Mouse (Mus musculus): ENCODE results near the gene Glod4.

Glod4 gene

DNA sequence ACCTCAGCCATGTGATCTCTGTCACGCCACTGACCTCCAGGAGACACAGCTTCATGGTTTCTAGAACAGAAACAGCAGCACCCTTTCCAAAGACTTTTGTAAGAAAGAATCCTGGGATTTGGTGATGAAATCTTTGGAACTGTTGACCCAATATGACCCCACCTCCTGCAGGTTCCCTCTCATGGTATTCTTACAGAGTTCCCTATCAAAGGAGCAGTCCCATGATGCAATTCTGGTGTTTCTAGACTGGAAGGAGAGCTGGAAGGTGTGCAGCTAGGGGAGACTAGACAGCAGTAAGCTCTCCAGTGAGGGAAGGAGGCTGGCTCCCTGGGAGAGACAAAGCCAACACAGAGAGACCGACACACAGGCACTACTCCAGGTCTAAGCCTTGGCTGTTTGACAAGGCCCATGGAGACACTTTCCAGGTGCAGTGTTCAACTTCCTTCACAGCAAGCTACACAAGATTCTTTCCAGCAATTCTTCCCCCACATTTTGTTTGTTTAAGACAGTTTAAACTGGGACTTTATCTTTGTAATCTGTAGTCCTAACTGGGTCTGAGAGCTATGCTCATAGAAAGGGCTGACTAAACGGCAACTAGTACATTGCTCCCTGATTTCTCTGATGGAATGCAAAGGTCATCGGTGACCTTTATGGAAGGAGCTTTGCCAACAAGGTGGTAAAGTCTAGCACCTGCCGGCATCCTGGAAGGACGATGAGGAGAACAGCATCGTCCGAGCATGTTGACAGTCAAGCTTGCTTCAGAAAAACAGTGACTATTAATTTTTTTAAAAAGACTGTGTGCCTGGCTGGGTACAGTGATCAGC is 97.1 kb downstream of the Glod4 start:
- DNase-seq (ENCODE audit: low spot score in 2 of 2) = no peak

DNA sequence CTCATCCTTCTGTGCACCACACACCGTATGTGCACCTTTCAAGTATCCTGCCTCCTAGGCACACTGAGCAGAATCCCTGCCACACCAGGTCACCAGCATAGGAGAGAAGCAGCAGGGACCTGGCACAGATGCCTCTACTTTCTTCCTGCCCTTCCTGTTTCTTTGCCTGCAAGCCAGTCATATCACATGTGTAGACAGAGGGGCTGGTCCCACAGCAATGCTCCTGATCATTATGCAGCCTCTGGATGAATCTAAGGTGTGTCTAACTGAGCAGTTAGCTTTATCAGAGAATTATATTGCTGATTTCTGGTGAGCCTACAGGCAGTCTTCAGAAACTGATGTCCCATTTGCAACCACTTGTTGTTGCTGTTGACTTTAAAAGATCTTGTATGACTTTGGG is 98.4 kb downstream of the Glod4 start:
- no peak for DNase-seq (ENCODE audit: low spot score in 2 of 2)

DNA sequence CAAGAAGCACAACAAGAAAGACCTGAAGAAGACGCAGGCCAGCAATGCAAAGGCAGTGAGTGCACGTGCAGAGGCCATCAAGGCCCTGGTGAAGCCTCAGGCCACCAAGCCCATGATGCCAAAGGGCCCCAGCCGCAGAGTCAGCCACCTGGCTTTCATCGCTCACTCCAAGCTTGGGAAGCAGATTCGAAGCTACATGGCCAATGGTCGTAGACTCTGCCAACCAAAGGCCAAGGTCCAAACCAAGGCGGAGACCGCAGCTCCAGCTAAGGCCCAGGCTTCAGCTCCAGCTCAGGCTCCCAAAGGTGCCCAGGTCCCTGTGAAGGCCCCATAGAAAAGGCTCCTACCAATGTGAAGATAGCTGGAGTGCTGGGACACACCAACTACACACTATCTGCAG is 99.1 kb downstream of the Glod4 start:
- no peak for DNase-seq (ENCODE audit: low spot score in 2 of 2)

DNA sequence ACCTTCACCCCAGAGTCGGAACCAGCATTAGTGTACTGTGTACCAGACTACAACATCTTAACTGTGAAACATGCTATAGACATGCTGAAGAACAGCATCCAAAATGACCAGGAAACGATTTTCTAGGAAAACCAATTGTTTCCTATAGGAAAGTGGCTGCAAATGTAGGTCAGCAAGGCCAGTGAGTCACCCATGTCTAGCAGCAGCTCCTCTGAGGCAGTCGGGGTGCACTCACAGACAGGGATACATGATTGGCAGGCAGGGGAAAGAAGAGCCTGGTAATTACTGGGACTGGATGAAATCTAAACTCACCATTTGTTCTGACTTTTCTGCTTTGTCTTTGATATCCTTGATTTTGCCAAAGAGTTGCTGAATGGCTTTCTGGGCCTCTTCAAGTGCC is 105.5 kb downstream of the Glod4 start:
- no peak for DNase-seq (ENCODE audit: low spot score in 2 of 2)

DNA sequence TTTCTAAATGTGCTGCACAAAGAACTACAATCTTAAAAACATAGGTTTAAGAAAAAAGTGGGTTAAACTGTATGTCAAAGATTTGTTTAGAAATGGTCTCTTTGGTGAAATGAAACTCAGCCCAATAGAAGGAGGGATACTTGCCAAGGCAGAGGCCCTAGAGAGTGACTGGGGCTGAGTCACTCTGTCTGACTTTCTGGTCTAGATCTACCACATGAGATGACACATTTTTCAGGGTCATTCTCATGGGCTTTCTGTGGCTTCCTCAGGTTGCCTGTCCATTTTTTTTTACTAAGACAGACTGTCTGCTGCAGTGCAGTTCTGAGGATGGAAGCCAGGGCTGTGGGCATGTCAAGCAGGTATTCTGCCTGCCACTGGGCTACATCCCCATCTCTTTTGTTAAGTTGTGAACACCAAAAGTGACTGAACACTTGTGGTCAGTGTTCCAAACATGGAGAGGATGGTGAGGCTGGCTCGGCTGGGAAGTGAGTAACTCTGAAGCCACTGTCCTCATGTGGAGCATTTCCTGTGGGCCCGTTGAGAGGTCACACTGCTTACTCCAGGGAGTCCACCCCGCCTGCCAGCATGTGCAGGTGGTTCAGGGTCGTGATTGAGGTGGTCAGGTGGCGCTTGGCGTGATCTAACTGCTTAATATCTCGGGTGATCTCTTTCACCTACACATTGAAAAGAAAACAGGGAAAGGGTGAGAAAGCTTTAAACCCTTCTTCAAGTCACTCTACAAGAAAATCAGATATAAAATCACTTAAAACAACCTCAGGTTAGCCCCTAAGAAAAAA is 107.7 kb downstream of the Glod4 start:
- DNase-seq (ENCODE audit: low spot score in 2 of 2) = no peak

DNA sequence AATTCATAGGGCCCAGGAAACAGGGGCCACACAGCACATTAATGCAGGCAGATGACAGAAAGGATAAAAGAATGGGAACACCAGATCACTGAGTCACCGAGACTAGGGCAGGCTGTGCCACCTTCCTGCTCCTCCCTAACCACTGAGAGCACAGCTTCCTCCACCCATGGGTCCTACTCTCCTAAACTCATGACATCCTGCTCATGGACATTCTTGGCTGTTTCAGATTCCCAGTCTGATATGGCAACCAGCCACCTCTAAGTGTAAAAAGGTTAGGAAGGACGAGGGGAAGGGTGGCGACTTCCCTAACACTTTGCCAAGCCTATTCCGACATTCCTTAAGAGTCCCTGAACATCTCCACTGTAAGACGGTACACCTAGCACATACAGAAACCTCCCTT is 112.7 kb downstream of the Glod4 start:
- DNase-seq (ENCODE audit: low spot score in 2 of 2) = no peak

DNA sequence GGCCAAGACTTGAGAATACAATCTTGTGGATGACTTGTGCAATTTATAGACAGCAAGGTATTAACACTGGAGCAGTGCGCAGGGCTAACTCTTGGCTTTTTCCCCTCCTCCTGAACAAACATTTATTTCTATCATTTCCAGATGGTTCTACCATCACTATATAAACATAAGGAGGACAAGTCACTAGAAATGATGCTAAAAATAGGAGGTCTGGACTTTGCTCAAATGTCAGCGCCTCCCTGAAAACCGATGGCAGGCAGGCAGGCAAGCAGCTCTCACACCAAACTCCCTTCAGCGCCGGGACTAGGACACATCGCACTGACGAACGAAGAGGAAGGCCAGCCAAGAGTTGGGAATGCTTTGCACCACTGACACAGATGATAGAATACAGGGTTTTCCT is 118.1 kb downstream of the Glod4 start:
- no peak for DNase-seq (ENCODE audit: low spot score in 2 of 2)

DNA sequence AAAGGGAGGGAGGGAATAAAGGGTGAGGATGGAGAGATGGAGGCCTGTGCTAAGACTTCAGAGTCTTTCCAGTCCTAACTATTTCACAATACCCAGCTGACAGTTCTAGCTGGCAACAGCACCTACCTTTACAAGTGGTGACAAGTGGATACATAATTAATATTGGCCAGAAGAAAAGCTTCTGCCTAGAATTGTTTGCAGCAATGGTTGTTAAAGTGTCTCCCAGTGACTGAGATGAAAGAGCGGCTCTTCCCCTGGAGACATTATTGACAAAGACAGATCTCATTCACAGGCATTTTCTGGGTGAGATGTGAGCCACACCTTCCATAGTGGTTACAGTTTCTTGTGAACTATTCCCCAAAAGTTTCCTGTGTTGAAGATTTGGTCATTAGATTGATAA is 120.0 kb downstream of the Glod4 start:
- DNase-seq (ENCODE audit: low spot score in 2 of 2) = no peak

DNA sequence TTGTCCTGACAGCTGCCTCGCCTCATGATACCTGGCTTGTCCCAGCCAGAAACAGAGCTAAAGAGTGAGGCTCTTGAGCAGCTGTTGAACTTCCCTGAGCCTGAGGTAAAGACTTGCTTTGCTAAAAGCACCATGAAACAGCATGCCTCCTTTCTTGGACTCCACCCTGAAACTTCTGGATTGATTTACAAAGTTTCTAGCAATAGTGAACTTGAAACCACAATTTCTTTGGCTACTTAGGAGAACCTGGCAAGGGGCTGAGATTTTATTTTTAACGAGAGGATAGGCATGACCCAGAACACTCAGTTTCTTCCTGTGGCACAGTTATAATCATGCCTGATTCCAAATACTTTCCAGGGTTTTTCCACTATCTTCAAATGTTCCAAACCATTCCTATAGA is 121.0 kb downstream of the Glod4 start:
- no peak for DNase-seq (ENCODE audit: low spot score in 2 of 2)

DNA sequence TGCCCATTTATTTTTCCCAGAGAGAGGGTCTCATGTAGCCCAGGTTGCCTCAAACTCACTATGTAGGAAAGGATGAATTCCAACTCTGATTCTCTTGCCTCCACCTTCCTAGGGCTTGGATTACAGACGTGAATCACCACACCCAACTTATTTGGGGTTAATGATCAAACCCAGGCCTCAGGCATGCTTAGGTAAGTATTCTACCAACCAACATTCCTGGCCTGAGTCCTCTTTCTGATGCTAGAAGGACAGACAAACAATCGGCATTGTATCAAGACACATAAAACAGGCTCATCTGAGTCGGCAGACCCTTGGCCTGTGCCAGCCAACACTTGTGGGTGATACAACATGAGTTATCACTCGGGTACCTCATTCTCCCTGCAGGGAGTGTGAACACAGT is 122.4 kb downstream of the Glod4 start:
- DNase-seq (ENCODE audit: low spot score in 2 of 2) = no peak

DNA sequence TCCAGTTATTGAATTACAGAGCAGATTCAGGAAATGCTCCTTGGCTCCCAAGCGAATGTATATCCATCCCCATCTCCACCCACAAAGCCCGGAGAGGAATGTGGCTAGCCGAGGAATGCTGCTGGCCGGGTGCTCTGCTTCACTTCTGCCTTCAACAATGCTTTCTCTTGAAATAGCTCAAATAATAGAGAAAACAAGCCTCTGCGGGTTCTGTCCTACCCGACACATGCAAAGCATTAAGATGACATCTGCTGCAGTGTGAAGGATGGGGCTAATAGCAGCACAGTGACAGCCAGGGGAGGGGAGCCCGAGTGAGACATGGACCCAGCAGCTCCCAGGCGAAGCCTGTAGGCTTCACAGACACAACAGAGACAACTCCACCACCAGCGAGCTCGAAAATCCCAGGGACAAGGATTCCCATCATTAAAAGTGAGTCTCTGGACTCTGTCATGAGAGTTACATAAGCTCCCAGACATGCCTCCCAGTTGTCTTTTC is 123.1 kb downstream of the Glod4 start:
- no peak for DNase-seq (ENCODE audit: low spot score in 2 of 2)

DNA sequence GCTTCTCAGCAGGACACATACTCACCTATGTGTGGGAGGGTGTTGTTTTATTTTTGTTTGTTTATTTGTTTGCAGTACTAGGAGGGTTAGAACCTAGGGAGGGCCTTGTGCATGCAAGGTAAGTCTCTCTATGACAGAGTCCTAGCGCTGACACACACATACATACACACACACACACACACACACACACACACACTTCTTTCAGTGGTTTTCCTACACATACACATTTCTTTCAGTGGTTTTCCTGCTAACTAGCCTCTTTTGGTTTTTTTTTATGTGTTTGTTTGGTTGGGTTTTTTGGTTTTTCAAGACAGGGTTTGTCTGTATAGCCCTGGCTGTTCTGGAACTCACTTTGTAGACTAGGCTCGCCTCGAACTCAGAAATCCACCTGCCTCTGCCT is 133.1 kb downstream of the Glod4 start:
- no peak for DNase-seq (ENCODE audit: low spot score in 2 of 2)

DNA sequence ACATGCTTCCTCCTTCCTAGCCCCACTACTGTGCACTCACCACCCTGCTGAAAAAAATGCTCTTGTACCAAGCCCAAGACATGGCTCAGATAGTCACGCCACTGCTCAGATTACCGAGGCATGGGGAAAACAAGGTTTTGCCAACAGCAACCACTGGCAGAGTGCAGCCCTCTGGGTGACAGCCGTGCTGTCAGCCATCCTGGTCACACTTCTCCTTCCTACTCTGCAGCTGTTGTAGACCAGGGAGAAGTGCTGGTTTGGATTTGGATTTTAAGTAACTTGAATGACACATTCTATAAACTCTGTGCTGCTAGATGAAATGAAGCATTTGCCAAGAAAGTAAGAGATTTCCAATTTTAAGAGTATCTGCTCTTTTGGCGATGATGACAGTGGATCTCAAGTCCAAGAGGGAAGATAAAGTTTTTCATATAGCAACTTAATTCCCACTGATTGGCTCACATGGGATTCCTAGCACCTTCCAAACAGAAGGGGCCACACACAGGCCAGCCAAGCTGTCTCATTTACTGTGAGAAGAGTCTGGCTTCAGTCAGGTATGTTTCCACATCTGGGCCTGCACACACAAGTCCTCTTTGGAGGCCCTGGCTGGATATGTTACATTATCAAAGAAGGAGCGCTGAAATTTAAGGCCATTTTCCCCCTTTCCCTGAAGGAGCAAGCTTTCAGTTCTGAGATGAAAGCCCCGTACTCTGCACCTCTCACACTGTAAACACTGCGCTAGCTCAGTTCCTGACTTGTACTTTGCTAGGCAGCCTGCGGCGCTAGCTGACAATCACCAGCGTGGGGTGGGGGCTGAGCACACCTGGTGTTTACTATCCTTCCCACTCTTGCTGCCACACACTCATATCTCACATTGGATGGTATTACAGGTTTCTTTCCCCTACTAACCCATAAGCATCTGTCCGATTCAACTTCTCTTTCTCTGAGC is 136.7 kb downstream of the Glod4 start:
- no peak for DNase-seq (ENCODE audit: low spot score in 2 of 2)

DNA sequence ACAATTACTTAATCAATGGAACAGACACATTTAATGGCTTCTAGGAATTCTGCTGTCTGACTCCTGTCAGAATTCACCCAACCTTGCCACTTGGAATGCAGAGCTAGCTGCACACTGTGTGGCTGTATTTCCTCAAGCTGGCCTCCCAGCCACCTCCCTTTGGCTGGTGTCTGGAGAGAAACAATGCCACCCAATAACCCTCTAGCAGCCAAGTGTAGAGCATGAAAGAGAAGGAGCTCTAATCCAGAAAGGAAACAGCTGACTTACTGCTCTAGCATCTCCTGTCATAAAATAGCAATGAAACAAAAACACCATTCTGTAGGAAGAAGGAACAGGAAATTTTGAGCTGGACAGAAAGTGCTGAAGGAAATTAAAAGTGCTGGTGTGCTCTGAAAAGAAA is 142.4 kb downstream of the Glod4 start:
- DNase-seq (ENCODE audit: low spot score in 2 of 2) = no peak

DNA sequence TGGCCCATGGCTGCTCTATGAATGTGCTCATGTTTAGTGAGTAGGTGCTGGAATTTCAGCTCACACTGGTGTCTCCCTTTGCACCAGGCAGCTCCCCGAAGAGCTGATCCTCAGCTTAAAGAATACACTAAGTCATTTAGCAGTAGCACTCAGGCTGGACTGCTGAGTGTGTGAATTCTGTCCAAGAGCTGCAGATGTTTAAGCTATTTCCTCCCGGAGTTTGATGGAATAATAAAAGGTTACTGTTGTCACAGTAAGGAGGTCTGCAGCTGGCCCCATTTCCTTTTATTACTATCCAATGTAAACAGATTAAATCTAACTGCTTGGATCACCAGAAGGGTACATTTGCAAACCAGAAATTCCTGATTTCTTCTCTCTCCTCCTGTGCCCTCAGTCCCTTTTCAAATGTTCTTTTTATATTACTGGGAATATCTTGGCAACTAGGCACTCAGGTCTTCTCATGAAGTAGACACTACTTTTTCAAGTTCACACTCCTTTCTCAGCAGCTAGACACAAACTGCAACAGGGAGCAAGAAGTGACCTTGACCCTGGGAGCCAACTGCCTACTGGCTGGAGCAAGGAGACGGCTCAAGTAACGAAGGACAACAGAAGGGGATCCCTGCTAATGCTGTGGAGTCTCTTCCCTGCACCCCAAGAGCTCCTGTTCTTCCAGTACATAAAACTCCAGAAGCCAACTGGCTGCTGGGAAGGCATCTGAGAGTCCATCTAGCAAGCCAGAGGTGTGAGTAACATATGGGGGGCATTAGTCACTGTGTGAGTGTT is 144.1 kb downstream of the Glod4 start:
- DNase-seq (ENCODE audit: low spot score in 2 of 2) = no peak

DNA sequence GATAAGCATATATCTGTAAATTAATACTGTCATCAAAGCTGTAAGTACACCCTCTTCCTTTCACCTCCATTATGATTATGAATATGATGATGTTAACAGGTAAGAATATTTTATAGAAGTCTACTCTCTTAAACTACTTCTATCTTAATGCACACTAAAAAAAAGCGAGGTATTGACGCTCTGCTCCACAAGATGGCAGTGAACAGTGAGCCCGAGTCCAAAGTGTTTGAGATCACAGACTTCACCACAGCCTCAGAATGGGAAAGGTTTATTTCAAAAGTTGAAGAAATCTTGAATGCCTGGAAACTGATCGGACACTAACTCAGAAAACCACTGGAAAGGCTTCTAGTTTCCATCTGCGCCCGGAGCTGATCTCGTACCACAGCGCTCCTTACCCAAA is 149.9 kb downstream of the Glod4 start:
- DNase-seq (ENCODE audit: low spot score in 2 of 2) = no peak

DNA sequence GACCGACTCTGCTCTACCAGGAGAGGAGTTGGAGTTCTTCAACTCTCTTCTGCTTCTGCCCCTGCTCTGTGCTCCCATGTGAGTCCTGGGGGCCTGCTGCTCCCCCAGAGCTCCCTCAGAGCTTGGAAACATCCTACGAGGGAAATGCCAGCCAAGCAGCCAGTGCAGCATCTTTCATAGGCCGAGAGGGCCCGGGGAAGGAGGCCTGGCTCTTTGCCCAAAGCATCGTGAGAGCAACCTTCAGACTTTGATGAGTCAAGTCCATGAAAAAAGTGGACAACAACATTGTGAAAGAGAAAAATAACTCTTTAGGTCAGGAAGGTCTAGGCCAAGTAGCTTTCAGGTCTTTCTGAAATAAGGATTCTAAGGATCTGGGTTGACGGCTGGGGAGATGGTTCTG is 153.7 kb downstream of the Glod4 start:
- DNase-seq (ENCODE audit: low spot score in 2 of 2) = no peak

DNA sequence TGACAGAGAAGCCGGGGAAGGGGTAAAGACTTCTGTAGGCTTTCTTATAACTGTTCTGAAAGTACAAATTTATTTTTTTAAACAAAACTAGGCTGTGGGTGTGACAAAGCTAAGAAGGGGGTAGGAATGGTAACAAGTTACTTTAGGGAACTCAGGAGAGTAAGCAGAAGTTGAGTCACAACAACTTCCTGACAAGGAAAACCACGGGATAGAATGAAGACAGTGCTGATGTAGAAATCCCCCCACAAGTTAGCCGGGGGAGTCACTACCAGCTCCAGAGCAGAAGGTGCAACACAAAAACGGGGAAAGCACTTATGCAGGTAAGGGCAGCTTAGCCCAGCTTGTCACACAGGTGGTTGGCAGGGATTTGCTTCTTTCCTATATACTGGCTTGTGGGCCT is 155.0 kb downstream of the Glod4 start:
- no peak for DNase-seq (ENCODE audit: low spot score in 2 of 2)

DNA sequence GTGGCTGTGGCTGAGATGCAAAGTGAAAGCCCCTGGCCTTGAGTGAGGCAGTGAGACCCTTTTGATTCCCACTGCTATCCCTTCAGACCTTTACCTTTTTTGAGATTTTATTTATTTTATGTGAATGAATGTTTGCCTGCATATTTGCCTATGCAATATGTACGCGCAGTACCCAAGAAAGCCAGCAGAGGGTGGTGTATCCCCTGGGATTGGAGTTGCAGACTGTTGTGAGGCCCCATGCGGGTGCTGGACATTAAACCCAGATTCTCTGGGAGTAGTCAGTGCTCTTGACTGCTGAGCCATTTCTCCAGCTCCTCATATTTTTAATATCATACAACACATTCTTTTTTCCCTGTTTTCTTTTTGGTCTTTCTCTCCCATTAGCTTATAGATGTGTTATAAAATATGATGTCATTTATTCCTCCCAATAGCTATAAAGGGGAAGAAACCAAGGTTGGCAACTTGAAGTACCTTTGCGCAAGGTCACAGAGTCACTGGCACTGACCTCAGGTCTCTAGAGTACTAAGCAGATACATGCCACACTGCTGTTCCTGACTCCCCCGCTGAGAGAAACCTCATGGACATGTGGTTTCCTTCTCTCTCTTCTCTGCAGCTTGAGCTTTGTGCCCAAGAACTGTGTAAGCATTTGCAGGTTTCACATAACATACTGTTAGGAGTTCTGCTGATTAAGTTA is 157.5 kb downstream of the Glod4 start:
- no peak for DNase-seq (ENCODE audit: low spot score in 2 of 2)

DNA sequence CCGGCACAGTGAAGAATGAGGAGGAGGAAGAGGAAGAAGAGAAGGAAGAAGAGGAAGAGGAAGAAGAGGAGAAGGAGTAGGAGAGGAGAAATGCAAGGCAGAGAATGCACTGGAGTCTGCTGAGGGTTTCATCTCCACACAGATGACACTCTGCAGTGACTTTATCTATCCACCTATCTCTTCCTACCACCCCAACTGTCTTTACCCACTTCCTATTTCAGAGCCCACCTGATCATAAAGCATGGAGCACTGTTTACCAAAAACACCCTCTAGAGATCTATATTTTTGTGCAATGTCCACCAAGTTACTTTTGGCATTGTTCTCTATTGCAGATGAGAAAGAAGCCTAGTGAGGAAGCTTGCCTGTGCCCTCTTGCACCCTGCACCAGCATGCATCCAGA is 158.6 kb downstream of the Glod4 start:
- DNase-seq (ENCODE audit: low spot score in 2 of 2) = no peak

DNA sequence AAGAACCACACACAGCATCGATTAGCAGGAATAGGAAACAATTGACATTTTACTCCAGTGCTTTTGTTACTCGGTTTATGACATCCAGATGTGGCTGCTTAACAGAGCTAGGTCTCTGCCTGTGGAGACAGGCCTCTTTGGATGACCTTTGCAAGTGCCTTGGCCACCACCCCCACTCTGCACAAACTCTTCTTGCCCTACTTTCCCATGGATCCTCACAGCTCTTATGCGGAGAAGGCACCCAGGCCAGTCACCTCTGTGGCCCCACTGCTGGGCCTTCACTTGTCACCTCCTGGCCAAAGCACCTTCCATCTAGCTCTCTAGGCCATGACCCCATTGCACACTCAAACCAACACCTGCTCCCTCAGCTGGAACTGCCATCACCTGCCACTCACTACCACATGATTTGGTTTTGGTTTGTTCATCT is 159.6 kb downstream of the Glod4 start:
- no peak for DNase-seq (ENCODE audit: low spot score in 2 of 2)
